Mouse (Mus musculus) C2C12 (cell line): Measurements from ENCODE around the gene Tctex1d4.

Experiments
- CEBPB ChIP-seq: IDR thresholded peaks from one replicate; pipeline ENCODE4 v1.6.1; 2011; ENCODE audit warnings: low read depth, mild to moderate bottlenecking, control low read depth, moderate library complexity
- CTCF ChIP-seq: IDR thresholded peaks from one replicate; pipeline ENCODE4 v1.5.1; 2011; ENCODE audit not compliant: control insufficient read depth, insufficient read depth, insufficient read length
- FOSL1 ChIP-seq: IDR thresholded peaks from one replicate; pipeline ENCODE4 v1.8.0; 2011; ENCODE audit warnings: mild to moderate bottlenecking, low read length; ENCODE audit not compliant: poor library complexity, insufficient read depth, severe bottlenecking
- MAX ChIP-seq: IDR thresholded peaks from one replicate; pipeline ENCODE4 v1.6.1; 2011; ENCODE audit warnings: mild to moderate bottlenecking, control low read depth
- MYOD1 ChIP-seq: IDR thresholded peaks from one replicate; pipeline ENCODE4 v1.6.1; 2011; ENCODE audit warnings: low read depth; ENCODE audit not compliant: control insufficient read depth, insufficient read length
- MYOG ChIP-seq: IDR thresholded peaks from one replicate; pipeline ENCODE4 v1.6.1; 2011; ENCODE audit not compliant: control insufficient read depth, insufficient read length; ENCODE audit errors: extremely low read depth
- USF1 ChIP-seq: IDR thresholded peaks from one replicate; pipeline ENCODE4 v1.6.1; 2011; ENCODE audit warnings: low read depth, mild to moderate bottlenecking, control low read depth, moderate library complexity

DNA sequence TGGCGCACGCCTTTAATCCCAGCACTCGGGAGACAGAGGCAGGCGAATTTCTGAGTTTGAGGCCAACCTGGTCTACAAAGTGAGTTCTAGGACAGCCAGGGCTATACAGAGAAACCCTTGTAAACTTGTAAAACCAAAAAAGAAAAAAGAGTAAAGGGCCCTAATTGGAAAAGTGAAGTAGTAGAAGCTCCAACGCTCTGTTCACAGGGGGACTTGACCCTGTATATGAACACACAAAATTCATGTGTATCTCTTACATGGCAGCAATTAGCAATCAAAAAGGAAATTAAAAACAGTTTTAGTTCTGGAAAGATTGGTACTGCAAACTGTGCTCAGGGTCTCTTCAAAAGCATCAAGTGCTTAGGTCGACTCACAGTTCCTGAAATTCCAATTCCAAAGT lies 29.8 kb downstream of the Tctex1d4 start:
- TF ChIP-seq CTCF = no peak
- no peak for TF ChIP-seq MAX
- TF ChIP-seq CEBPB = no peak
- no peak for TF ChIP-seq USF1
- no peak for TF ChIP-seq MYOD1
- no peak for TF ChIP-seq FOSL1
- TF ChIP-seq MYOG = no peak
